Mouse (Mus musculus) CH12.LX (cell line): Measurements from ENCODE around the gene Fra10ac1.

Experiments used
- CHD1 ChIP-seq: IDR thresholded peaks from 2 replicates; pipeline ENCODE4 v1.6.1; 2012; ENCODE audit warnings: low read depth, low read length, improper control_type of control experiment, inconsistent platforms
- CTCF ChIP-seq, 2 experiments: IDR thresholded peaks in 1 of 2; conservative IDR thresholded peaks in 1 of 2; 2 replicates each; pipeline ENCODE4 v1.5.1; 2011 to 2012; ENCODE audit warnings: low read depth in 2 of 2, low read length in 2 of 2, improper control_type of control experiment in 1 of 2, inconsistent platforms in 1 of 2, mild to moderate bottlenecking in 1 of 2, moderate library complexity in 1 of 2
- EP300 ChIP-seq: IDR thresholded peaks from 2 replicates; pipeline ENCODE4 v1.6.1; 2011; ENCODE audit warnings: low read length, improper control_type of control experiment
- ETS1 ChIP-seq: conservative IDR thresholded peaks from 2 replicates; pipeline ENCODE4 v1.6.1; 2012; ENCODE audit warnings: low read depth, mild to moderate bottlenecking, inconsistent platforms, low read length, improper control_type of control experiment, moderate library complexity
- GABPA ChIP-seq: IDR thresholded peaks from 2 replicates; pipeline ENCODE4 v1.6.1; 2012; ENCODE audit warnings: low read depth, low read length, improper control_type of control experiment, inconsistent platforms; ENCODE audit not compliant: insufficient replicate concordance
- MAFK ChIP-seq: IDR thresholded peaks from 2 replicates; pipeline ENCODE4 v1.6.1; 2011; ENCODE audit warnings: low read length, improper control_type of control experiment; ENCODE audit not compliant: insufficient replicate concordance
- NELFE ChIP-seq: IDR thresholded peaks from 2 replicates; pipeline ENCODE4 v1.6.1; 2011; ENCODE audit warnings: low read depth, low read length, improper control_type of control experiment
- NRF1 ChIP-seq: IDR thresholded peaks from 2 replicates; pipeline ENCODE4 v1.6.1; 2014; ENCODE audit warnings: low read depth, mild to moderate bottlenecking, inconsistent platforms, low read length, improper control_type of control experiment, moderate library complexity
- POLR2AphosphoS2 ChIP-seq: IDR thresholded peaks from 2 replicates; pipeline ENCODE4 v1.6.1; 2011; ENCODE audit warnings: low read depth, low read length, improper control_type of control experiment
- UBTF ChIP-seq: IDR thresholded peaks from 2 replicates; pipeline ENCODE4 v1.6.1; 2012; ENCODE audit warnings: low read depth, mild to moderate bottlenecking, inconsistent platforms, low read length, improper control_type of control experiment, moderate library complexity
- USF2 ChIP-seq: conservative IDR thresholded peaks from 2 replicates; pipeline ENCODE4 v1.6.1; 2011; ENCODE audit warnings: low read depth, low read length, improper control_type of control experiment
- ZKSCAN1 ChIP-seq: IDR thresholded peaks from 2 replicates; pipeline ENCODE4 v1.6.1; 2012; ENCODE audit warnings: low read depth, inconsistent platforms, low read length, improper control_type of control experiment, borderline replicate concordance

DNA sequence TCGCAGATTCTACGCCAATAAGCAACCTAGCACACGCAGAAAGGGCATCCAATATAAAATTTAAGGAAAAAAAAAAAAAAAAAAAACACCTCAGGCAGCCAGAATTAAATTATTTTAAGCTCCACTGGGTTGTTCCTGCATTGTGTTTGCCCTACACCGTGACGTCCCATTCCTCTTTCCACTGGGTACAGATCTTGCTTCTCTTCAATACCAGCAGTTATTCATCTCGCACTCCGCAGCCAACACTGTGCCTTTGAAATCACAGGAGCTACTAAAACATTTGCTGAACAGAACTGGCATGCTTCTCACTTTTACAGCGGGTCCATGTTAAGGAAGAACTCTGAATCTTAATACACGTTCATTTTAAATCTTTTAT lies 717 bp upstream of the Fra10ac1 start:
- TF ChIP-seq CTCF (conservative IDR thresholded peaks at IDR 0.05 in 1 of 2, IDR thresholded peaks at IDR 0.05 in 1 of 2; ENCODE audit: low read depth in 2 of 2, low read length in 2 of 2): no peak
- TF ChIP-seq POLR2AphosphoS2: no peak
- no peak for TF ChIP-seq CHD1
- no peak for TF ChIP-seq ETS1
- TF ChIP-seq NRF1: no peak
- no peak for TF ChIP-seq ZKSCAN1
- TF ChIP-seq NELFE: no peak
- TF ChIP-seq GABPA: no peak
- no peak for TF ChIP-seq USF2
- TF ChIP-seq UBTF: no peak
- TF ChIP-seq EP300: no peak
- TF ChIP-seq MAFK: no peak
